Mouse (Mus musculus): Measurements from ENCODE around the gene Bicdl1. TPM values are rescaled to one million over a fixed set of nuclear protein-coding genes. Genes with fewer than 3 reads are reported as not detected.

Bicdl1 gene
- 101 TPM for total RNA-seq (2023)

DNA sequence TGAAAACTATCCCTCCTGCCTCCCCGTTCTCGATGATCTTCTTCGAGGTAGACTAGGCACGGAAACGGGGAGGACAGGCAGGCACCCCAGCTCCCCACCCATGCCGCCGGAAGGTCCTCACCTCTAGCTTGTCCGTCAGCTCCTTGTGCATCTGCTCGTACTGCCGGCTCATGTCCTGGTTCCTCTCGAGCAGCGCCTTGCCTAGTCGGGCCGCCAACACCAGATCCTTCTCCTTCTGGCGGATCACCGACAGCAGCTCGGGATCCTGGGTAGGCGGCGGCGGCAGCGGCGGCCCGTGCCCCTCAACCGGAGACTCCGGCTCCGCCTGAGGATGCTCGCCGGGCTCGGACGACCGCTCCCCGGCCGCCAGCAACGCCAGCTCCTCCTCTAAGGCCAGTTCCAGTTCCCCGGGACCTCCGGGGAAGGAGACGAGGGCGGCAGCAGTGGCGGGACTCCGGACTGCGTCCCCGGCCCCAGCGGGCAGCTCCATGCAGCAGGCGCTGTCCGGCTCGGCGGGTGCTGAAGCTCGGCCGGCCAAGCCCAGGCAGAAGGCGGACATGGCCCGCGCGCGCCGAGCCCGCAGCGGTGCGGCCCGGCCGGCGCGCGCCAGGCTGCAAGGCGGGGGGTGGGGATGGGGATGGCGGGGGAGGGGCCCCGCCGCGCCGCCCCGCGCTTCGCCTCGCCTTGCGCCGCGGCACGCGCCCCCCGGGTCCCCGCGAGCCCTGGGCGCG lies at the start of gene Bicdl1:
Gene Bicdl1, minus strand, starts transcription at position 621 of the 731 bp plus-strand sequence.

DNA sequence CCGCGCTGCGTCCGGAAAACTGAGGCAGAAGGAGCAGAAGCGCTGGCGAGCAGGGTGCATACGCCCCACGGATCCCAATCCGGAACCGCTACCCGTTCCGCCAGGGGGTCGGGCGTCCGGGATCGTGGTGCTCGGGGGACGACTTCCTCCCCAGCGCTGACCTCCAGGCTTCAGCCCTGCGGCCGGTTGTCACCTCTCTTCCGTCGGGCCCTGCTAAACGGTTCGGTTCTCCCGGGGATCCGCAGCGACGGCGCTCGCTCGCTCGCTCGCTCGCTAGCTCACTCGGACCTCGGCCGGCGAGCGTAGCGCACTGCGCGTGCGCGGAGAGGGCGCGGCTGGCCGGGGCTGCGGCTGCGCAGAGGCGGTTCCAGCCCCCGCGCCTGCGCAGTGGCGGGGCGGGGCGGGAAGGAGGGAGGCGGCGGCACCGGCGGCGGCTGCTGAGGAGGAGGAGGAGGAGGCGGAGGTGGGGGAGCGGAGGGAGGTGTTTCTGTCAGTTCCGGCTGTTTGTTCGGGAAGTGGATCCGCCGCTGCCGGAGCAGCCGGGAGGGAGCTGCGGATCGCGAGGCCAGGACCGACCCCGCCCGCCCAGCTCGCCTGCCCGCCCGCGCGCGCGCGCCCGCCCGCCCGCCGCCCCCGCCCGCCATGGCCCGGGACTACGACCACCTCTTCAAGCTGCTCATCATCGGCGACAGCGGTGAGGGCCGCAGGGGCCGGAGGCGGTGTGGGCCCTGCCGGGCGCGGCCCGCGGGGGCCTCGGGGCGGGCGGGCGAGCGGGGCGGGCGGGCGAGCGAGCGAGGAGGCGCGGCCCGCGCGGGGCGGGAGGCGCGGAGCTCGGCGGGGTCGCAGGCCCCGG lies 99.7 kb downstream of the Bicdl1 start, which contains the start of gene Rab35:
Gene Rab35, plus strand, starts transcription at position 404 of the 853 bp plus-strand sequence.

Other genes with a start within 250 kb of the Bicdl1 start
- 12.0 TPM for gene Sirt4, start 246.9 kb downstream of the Bicdl1 start, total RNA-seq (2023)
- 56.7 TPM for gene Pxn, start 224.9 kb downstream of the Bicdl1 start, total RNA-seq (2023)
- 2,874 TPM for gene Rplp0, start 172.2 kb downstream of the Bicdl1 start, total RNA-seq (2023)
- 114 TPM for gene Gcn1l1, start 166.4 kb downstream of the Bicdl1 start, total RNA-seq (2023)
- 65.6 TPM for gene Rab35, start 99.7 kb downstream of the Bicdl1 start, total RNA-seq (2023)
- gene Cit, start 113.7 kb upstream of the Bicdl1 start, total RNA-seq (2023) = 2.0 TPM

Data from CD8-positive naive resting alpha-beta T cell, adult 57 days (primary cell).